Mouse (Mus musculus): Measurements from ENCODE around the gene Hps4. TPM values are rescaled to one million over a fixed set of nuclear protein-coding genes. Genes with fewer than 3 reads are reported as not detected.

Hps4 gene
- total RNA-seq, 1 experiment: 19.5 TPM

GRCm38 (mm10) chr5:112299399-112299798, 43.5 kb upstream of the Hps4 start:
- H3K4me3 ChIP-seq (ENCODE audit: insufficient read depth in 1 of 2, low read depth in 1 of 2, low read length in 2 of 2, poor library complexity in 1 of 2, severe bottlenecking in 1 of 2): no peak overlapping the region
- peaks cover 8 to 37% of the 10 kb centered on the region in 2 experiments for H3K4me1 ChIP-seq (ENCODE audit: control insufficient read depth in 2 of 2, insufficient read depth in 2 of 2, low read length in 2 of 2, poor library complexity in 1 of 2)
- no peak for DNase-seq (ENCODE audit: low read depth, low spot score)
- TF ChIP-seq ZC3H11A (IDR thresholded peaks at IDR 0.05; ENCODE audit: borderline replicate concordance, low read depth, low read length): no peak
- no peak for TF ChIP-seq ZNF384 (IDR thresholded peaks at IDR 0.05; ENCODE audit: low read depth, low read length)
- TF ChIP-seq MAFK (IDR thresholded peaks at IDR 0.05; ENCODE audit: insufficient read depth, low read depth, low read length): no peak
- no peak for TF ChIP-seq CHD2 (IDR thresholded peaks at IDR 0.05; ENCODE audit: low read depth, low read length)
- TF ChIP-seq HCFC1 (IDR thresholded peaks at IDR 0.05; ENCODE audit: borderline replicate concordance, insufficient read depth, low read length): no peak
- in situ Hi-C loops (cut with MboI; ENCODE audit: low sequenced_read_pairs in 2 of 2, unreplicated experiment in 2 of 2): no loop called here
- H3K9ac ChIP-seq (ENCODE audit: insufficient read depth, low read depth, low read length, poor library complexity, severe bottlenecking): no peak overlapping the region
- no peaks in the 10 kb centered on the region for H3K9me3 ChIP-seq (ENCODE audit: control insufficient read depth, insufficient read depth, low read depth, low read length)
- H3K27ac ChIP-seq (ENCODE audit: insufficient read depth, low read depth, low read length, poor library complexity, severe bottlenecking): no peak overlapping the region
- 0 out of 2 replicates have a peak, but pooled peaks cover 4% of the 10 kb centered on the region for H3K36me3 ChIP-seq (ENCODE audit: control insufficient read depth, insufficient read depth, low read length, poor library complexity, severe bottlenecking)

- no peak overlapping the region for H3K27ac ChIP-seq (ENCODE audit: insufficient read depth, low read depth, low read length, poor library complexity, severe bottlenecking)
- in situ Hi-C loops (cut with MboI; ENCODE audit: low sequenced_read_pairs in 2 of 2, unreplicated experiment in 2 of 2): no loop called here
- no peaks in the 10 kb centered on the region for H3K9me3 ChIP-seq (ENCODE audit: control insufficient read depth, insufficient read depth, low read depth, low read length)
- TF ChIP-seq ZNF384 (IDR thresholded peaks at IDR 0.05; ENCODE audit: low read depth, low read length): no peak
- no peak overlapping the region for H3K9ac ChIP-seq (ENCODE audit: insufficient read depth, low read depth, low read length, poor library complexity, severe bottlenecking)
- peaks cover 6% of the 10 kb centered on the region; the same call in 1 of the 2 replicates for H3K36me3 ChIP-seq (ENCODE audit: control insufficient read depth, insufficient read depth, low read length, poor library complexity, severe bottlenecking)
- H3K4me3 ChIP-seq (ENCODE audit: insufficient read depth in 1 of 2, low read depth in 1 of 2, low read length in 2 of 2, poor library complexity in 1 of 2, severe bottlenecking in 1 of 2): no peak overlapping the region
- no peak for DNase-seq (ENCODE audit: low read depth, low spot score)
- peaks cover 8 to 30% of the 10 kb centered on the region in 2 experiments for H3K4me1 ChIP-seq (ENCODE audit: control insufficient read depth in 2 of 2, insufficient read depth in 2 of 2, low read length in 2 of 2, poor library complexity in 1 of 2)
Observed at GRCm38 (mm10) chr5:112300112-112300511, 42.8 kb upstream of the Hps4 start.

GRCm38 (mm10) chr5:112300721-112301308, 42.1 kb upstream of the Hps4 start:
- TF ChIP-seq MAFK (IDR thresholded peaks at IDR 0.05; ENCODE audit: insufficient read depth, low read depth, low read length): no peak
- no peak for TF ChIP-seq HCFC1 (IDR thresholded peaks at IDR 0.05; ENCODE audit: borderline replicate concordance, insufficient read depth, low read length)
- TF ChIP-seq ZC3H11A (IDR thresholded peaks at IDR 0.05; ENCODE audit: borderline replicate concordance, low read depth, low read length): no peak
- Histone ChIP-seq H3K9ac (ENCODE audit: insufficient read depth, low read depth, low read length, poor library complexity, severe bottlenecking) (no peak overlapping the region), H3K4me1 (ENCODE audit: control insufficient read depth in 2 of 2, insufficient read depth in 2 of 2, low read length in 2 of 2, poor library complexity in 1 of 2) (peaks cover 5 to 24% of the 10 kb centered on the region in 2 experiments; a peak in 3 of 4 replicates), H3K9me3 (ENCODE audit: control insufficient read depth, insufficient read depth, low read depth, low read length) (no peaks in the 10 kb centered on the region), H3K4me3 (ENCODE audit: insufficient read depth in 1 of 2, low read depth in 1 of 2, low read length in 2 of 2, poor library complexity in 1 of 2, severe bottlenecking in 1 of 2) (no peak overlapping the region), H3K27ac (ENCODE audit: insufficient read depth, low read depth, low read length, poor library complexity, severe bottlenecking) (no peak overlapping the region), H3K36me3 (ENCODE audit: control insufficient read depth, insufficient read depth, low read length, poor library complexity, severe bottlenecking) (peaks cover 6% of the 10 kb centered on the region; the same call in 1 of the 2 replicates)
- no peak for DNase-seq (ENCODE audit: low read depth, low spot score)
- in situ Hi-C loops (cut with MboI; ENCODE audit: low sequenced_read_pairs in 2 of 2, unreplicated experiment in 2 of 2): no loop called here

GRCm38 (mm10) chr5:112301694-112302093, 41.2 kb upstream of the Hps4 start:
- H3K9ac ChIP-seq (ENCODE audit: insufficient read depth, low read depth, low read length, poor library complexity, severe bottlenecking): no peak overlapping the region
- TF ChIP-seq ZC3H11A (IDR thresholded peaks at IDR 0.05; ENCODE audit: borderline replicate concordance, low read depth, low read length) (no peak), HCFC1 (IDR thresholded peaks at IDR 0.05; ENCODE audit: borderline replicate concordance, insufficient read depth, low read length) (no peak), CHD2 (IDR thresholded peaks at IDR 0.05; ENCODE audit: low read depth, low read length) (no peak), MAFK (IDR thresholded peaks at IDR 0.05; ENCODE audit: insufficient read depth, low read depth, low read length) (no peak), ZNF384 (IDR thresholded peaks at IDR 0.05; ENCODE audit: low read depth, low read length) (no peak)
- H3K27ac ChIP-seq (ENCODE audit: insufficient read depth, low read depth, low read length, poor library complexity, severe bottlenecking): no peak overlapping the region
- H3K9me3 ChIP-seq (ENCODE audit: control insufficient read depth, insufficient read depth, low read depth, low read length): no peaks in the 10 kb centered on the region
- no peak for DNase-seq (ENCODE audit: low read depth, low spot score)
- no peak overlapping the region for H3K4me3 ChIP-seq (ENCODE audit: insufficient read depth in 1 of 2, low read depth in 1 of 2, low read length in 2 of 2, poor library complexity in 1 of 2, severe bottlenecking in 1 of 2)
- peaks cover 6% of the 10 kb centered on the region; the same call in 1 of the 2 replicates for H3K36me3 ChIP-seq (ENCODE audit: control insufficient read depth, insufficient read depth, low read length, poor library complexity, severe bottlenecking)
- in situ Hi-C loops (cut with MboI; ENCODE audit: low sequenced_read_pairs in 2 of 2, unreplicated experiment in 2 of 2): no loop called here
- H3K4me1 ChIP-seq (ENCODE audit: control insufficient read depth in 2 of 2, insufficient read depth in 2 of 2, low read length in 2 of 2, poor library complexity in 1 of 2): peaks cover 5 to 24% of the 10 kb centered on the region in 2 experiments; a peak in 3 of 4 replicates

- in situ Hi-C loops (cut with MboI; ENCODE audit: low sequenced_read_pairs in 2 of 2, unreplicated experiment in 2 of 2): no loop called here
- no peak overlapping the region for H3K27ac ChIP-seq (ENCODE audit: insufficient read depth, low read depth, low read length, poor library complexity, severe bottlenecking)
- TF ChIP-seq ZNF384 (IDR thresholded peaks at IDR 0.05; ENCODE audit: low read depth, low read length) (no peak), ZC3H11A (IDR thresholded peaks at IDR 0.05; ENCODE audit: borderline replicate concordance, low read depth, low read length) (no peak), HCFC1 (IDR thresholded peaks at IDR 0.05; ENCODE audit: borderline replicate concordance, insufficient read depth, low read length) (no peak), MAFK (IDR thresholded peaks at IDR 0.05; ENCODE audit: insufficient read depth, low read depth, low read length) (no peak), CHD2 (IDR thresholded peaks at IDR 0.05; ENCODE audit: low read depth, low read length) (no peak)
- DNase-seq (ENCODE audit: low read depth, low spot score): no peak
- H3K9ac ChIP-seq (ENCODE audit: insufficient read depth, low read depth, low read length, poor library complexity, severe bottlenecking): no peak overlapping the region
- peaks cover 5 to 21% of the 10 kb centered on the region in 2 experiments; a peak in 3 of 4 replicates for H3K4me1 ChIP-seq (ENCODE audit: control insufficient read depth in 2 of 2, insufficient read depth in 2 of 2, low read length in 2 of 2, poor library complexity in 1 of 2)
- H3K4me3 ChIP-seq (ENCODE audit: insufficient read depth in 1 of 2, low read depth in 1 of 2, low read length in 2 of 2, poor library complexity in 1 of 2, severe bottlenecking in 1 of 2): no peak overlapping the region
- H3K9me3 ChIP-seq (ENCODE audit: control insufficient read depth, insufficient read depth, low read depth, low read length): no peaks in the 10 kb centered on the region
- peaks cover 6% of the 10 kb centered on the region; the same call in 1 of the 2 replicates for H3K36me3 ChIP-seq (ENCODE audit: control insufficient read depth, insufficient read depth, low read length, poor library complexity, severe bottlenecking)
Observed at GRCm38 (mm10) chr5:112302310-112302709, 40.6 kb upstream of the Hps4 start.

Measured in ES-E14 (cell line).